Mouse (Mus musculus) forebrain, embryonic 12.5 days (tissue): ENCODE measurements around the gene Gm37240. TPM values are rescaled to one million over a fixed set of nuclear protein-coding genes. Genes with fewer than 3 reads are reported as not detected.

Experiments used
- ATAC-seq: fragments of 200-750 bp; cut with Nextera tagmentation; 2 replicates; pipeline ENCODE4 v1.8.0; 2017; ENCODE audit warnings: moderate TSS enrichment; ENCODE audit not compliant: low FRiP score
- H3K27ac ChIP-seq: fragments of 300-500 bp; sonication (generic); 2 replicates; pipeline ENCODE4 v1.5.1; 2016; ENCODE audit warnings: mild to moderate bottlenecking
- H3K27me3 ChIP-seq: fragments of 300-500 bp; sonication (generic); 2 replicates; pipeline ENCODE4 v1.6.1; 2016; ENCODE audit warnings: mild to moderate bottlenecking
- H3K36me3 ChIP-seq: fragments of 300-500 bp; sonication (generic); replicated peaks from 2 replicates; pipeline ENCODE4 v1.6.1; 2016; ENCODE audit warnings: mild to moderate bottlenecking
- H3K4me1 ChIP-seq: fragments of 300-500 bp; sonication (generic); 2 replicates; pipeline ENCODE4 v1.6.1; 2016
- H3K4me2 ChIP-seq: fragments of 300-500 bp; sonication (generic); 2 replicates; pipeline ENCODE4 v1.6.1; 2016; ENCODE audit warnings: mild to moderate bottlenecking, moderate library complexity
- H3K4me3 ChIP-seq: fragments of 300-500 bp; sonication (generic); replicated peaks from 2 replicates; pipeline ENCODE4 v1.5.1; 2016; ENCODE audit warnings: mild to moderate bottlenecking
- H3K9ac ChIP-seq: fragments of 300-500 bp; sonication (generic); 2 replicates; pipeline ENCODE4 v1.6.1; 2016; ENCODE audit warnings: mild to moderate bottlenecking
- H3K9me3 ChIP-seq: fragments of 300-500 bp; sonication (generic); 2 replicates; pipeline ENCODE4 v1.6.1; 2016
- WGBS: fragments of 180-500 bp; shearing (Covaris S2); methylation state at CpG from one replicate; pipeline ENCODE4 v1.1.7; 2016; 5-methylcytosine and 5-hydroxymethylcytosine counted together
- polyA plus RNA-seq: library from polyadenylated mRNA; unstranded; fragments of >200 nt; fragmentation: Nextera tagmentation; extraction: Ambion mirVana; gene quantifications from 2 replicates; pipeline ENCODE4 v1.2.1, GENCODE M21; 2016

The Gm37240 gene
- polyA plus RNA-seq, 1 experiment from 2014 or later = 0.57 TPM

GRCm38 (mm10) chr3:84851801-84852200, 1035.5 kb downstream of the Gm37240 start:
- ATAC-seq = no peak
- 84% methylated on average over 1 of the region's 1 CpGs for WGBS

GRCm38 (mm10) chr3:84850418-84850817, 1036.9 kb downstream of the Gm37240 start:
- H3K27me3 ChIP-seq = no peaks in the 10 kb centered on the region
- H3K9ac ChIP-seq = no peak overlapping the region
- H3K4me2 ChIP-seq = no peak overlapping the region
- H3K36me3 ChIP-seq = no peaks in the 10 kb centered on the region
- no peak overlapping the region for H3K4me3 ChIP-seq
- no peaks in the 10 kb centered on the region for H3K9me3 ChIP-seq
- peaks cover 4% of the 10 kb centered on the region; the same call in 1 of the 2 replicates for H3K4me1 ChIP-seq
- no peak for ATAC-seq
- WGBS = 84% methylated on average over 1 of the region's 1 CpGs
- H3K27ac ChIP-seq = no peak overlapping the region

More at GRCm38 (mm10) chr3:84851801-84852200, 1035.5 kb downstream of the Gm37240 start:
- H3K4me2 ChIP-seq = no peak overlapping the region
- no peaks in the 10 kb centered on the region for H3K36me3 ChIP-seq
- no peaks in the 10 kb centered on the region for H3K9me3 ChIP-seq
- H3K9ac ChIP-seq = no peak overlapping the region
- no peak overlapping the region for H3K27ac ChIP-seq
- no peaks in the 10 kb centered on the region for H3K27me3 ChIP-seq
- H3K4me3 ChIP-seq = no peak overlapping the region
- peaks cover 4% of the 10 kb centered on the region; the same call in 1 of the 2 replicates for H3K4me1 ChIP-seq

DNA sequence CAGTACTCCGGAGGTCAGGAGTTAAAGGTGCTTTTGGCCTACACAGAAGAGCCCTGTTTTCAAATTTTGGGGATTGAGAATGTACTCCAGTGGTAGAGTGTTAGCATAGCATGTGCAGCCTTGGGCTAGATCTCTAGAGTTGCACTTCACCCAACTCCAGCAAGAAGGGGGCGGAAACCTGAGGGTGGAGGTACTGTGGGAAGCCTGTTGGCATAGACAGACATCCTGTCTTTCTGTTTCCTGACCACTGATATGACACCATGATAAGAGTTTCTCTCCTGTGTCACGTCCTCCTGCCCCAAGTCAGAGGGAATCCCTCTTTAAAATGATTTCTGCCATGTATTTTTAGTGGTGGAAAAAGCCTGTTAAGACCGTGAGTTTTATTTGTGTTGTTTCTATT, 1038.5 kb downstream of the Gm37240 start:
- no peak overlapping the region for H3K9ac ChIP-seq
- no peaks in the 10 kb centered on the region for H3K36me3 ChIP-seq
- peaks cover 4% of the 10 kb centered on the region; the same call in 1 of the 2 replicates for H3K4me1 ChIP-seq
- no peak for ATAC-seq
- no peak overlapping the region for H3K4me2 ChIP-seq
- 87% methylated on average over 4 of the region's 4 CpGs for WGBS
- H3K9me3 ChIP-seq = no peaks in the 10 kb centered on the region
- no peaks in the 10 kb centered on the region for H3K27me3 ChIP-seq
- no peak overlapping the region for H3K27ac ChIP-seq
- no peak overlapping the region for H3K4me3 ChIP-seq

GRCm38 (mm10) chr3:84843594-84843993, 1043.7 kb downstream of the Gm37240 start:
- no peak overlapping the region for H3K4me2 ChIP-seq
- H3K27ac ChIP-seq = no peak overlapping the region
- H3K27me3 ChIP-seq = no peaks in the 10 kb centered on the region
- WGBS = 44% methylated on average over 1 of the region's 1 CpGs
- no peaks in the 10 kb centered on the region for H3K36me3 ChIP-seq
- H3K9ac ChIP-seq = no peak overlapping the region
- no peak overlapping the region for H3K4me3 ChIP-seq
- H3K4me1 ChIP-seq = peaks cover 4% of the 10 kb centered on the region; the same call in 1 of the 2 replicates
- no peaks in the 10 kb centered on the region for H3K9me3 ChIP-seq
- ATAC-seq = 0 out of 2 replicates have a peak, but pooled peaks have one; percentile 14

DNA sequence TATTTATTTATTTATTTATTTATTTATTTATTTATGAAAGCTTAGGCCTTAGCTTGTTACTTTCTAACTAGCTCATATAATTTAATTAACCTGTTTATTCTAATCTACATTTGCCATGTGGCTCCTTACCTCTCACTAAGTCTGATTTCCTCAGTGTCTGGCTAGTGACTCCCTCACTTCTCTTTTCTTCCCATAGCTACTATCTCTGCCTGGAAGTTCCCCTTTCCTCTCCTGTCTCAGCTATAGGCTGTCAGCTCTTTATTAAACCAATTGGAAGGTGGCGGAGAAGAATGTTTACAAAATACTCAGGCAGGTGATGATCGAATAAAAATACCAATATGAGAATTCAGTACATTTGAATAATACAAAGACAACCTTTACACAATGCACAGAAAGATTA, 1044.5 kb downstream of the Gm37240 start:
- Histone ChIP-seq H3K9me3 (no peaks in the 10 kb centered on the region), H3K4me2 (no peak overlapping the region), H3K9ac (no peak overlapping the region), H3K27ac (no peak overlapping the region), H3K4me3 (no peak overlapping the region), H3K4me1 (peaks cover 4% of the 10 kb centered on the region; the same call in 1 of the 2 replicates), H3K27me3 (no peaks in the 10 kb centered on the region), H3K36me3 (no peaks in the 10 kb centered on the region)
- 93% methylated on average over 2 of the region's 2 CpGs for WGBS
- no peak for ATAC-seq

DNA sequence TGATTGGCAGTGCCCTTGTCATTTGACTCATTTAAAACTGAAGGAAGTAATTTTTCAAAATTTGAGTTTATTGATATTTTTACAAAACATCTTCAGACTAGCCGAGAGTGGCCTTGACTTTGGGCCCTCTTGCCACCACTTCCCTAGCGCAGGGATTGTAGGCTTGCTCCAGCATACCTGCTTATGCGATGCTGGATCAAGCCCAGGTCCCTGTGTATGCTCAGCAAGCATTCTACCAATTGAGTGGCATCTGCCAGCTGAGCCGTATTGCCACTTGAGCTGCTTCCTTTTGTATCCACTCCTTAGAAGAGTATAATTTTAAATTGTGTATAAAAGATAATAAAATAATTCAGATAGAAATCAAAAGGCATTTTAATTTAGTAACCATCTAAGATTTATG, 1046.0 kb downstream of the Gm37240 start:
- Histone ChIP-seq H3K36me3 (no peaks in the 10 kb centered on the region), H3K4me1 (no peaks in the 10 kb centered on the region), H3K9ac (no peak overlapping the region), H3K27ac (no peak overlapping the region), H3K4me3 (no peak overlapping the region), H3K9me3 (no peaks in the 10 kb centered on the region), H3K4me2 (no peak overlapping the region), H3K27me3 (no peaks in the 10 kb centered on the region)
- no peak for ATAC-seq
- WGBS = 89% methylated on average over 4 of the region's 4 CpGs

GRCm38 (mm10) chr3:84839499-84839898, 1047.8 kb downstream of the Gm37240 start:
- no peak overlapping the region for H3K4me2 ChIP-seq
- no peak overlapping the region for H3K4me3 ChIP-seq
- ATAC-seq = no peak
- no peaks in the 10 kb centered on the region for H3K36me3 ChIP-seq
- H3K4me1 ChIP-seq = no peaks in the 10 kb centered on the region
- no peaks in the 10 kb centered on the region for H3K9me3 ChIP-seq
- no peak overlapping the region for H3K9ac ChIP-seq
- H3K27ac ChIP-seq = no peak overlapping the region
- WGBS = 88% methylated on average over 5 of the region's 5 CpGs
- H3K27me3 ChIP-seq = no peaks in the 10 kb centered on the region

- Histone ChIP-seq H3K4me3 (no peak overlapping the region), H3K4me1 (no peaks in the 10 kb centered on the region), H3K4me2 (no peak overlapping the region), H3K9ac (no peak overlapping the region), H3K9me3 (no peaks in the 10 kb centered on the region), H3K36me3 (no peaks in the 10 kb centered on the region), H3K27ac (no peak overlapping the region), H3K27me3 (no peaks in the 10 kb centered on the region)
- ATAC-seq = no peak
- WGBS = 85% methylated on average over 3 of the region's 3 CpGs
Measured at GRCm38 (mm10) chr3:84837984-84838383, 1049.3 kb downstream of the Gm37240 start.

DNA sequence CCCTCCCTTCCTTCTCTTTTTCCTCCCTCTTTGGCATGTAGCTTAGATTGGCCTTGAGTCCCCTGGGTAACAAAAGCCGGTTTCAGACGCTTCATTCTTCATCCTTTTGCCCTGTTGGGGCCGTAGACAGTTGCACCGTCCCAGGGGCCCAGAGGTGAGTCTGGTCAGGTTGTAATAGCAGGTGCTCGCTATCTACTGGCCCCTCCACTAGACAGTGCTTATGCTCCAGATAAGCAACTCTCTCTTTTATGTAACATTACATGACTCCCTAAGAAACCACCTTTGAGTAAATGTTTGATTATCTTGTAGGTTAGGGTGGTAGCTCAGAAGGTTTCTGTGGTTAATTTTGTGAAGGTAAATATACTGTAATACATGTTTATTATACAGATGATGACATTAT, 1051.3 kb downstream of the Gm37240 start:
- WGBS = 81% methylated on average over 5 of the region's 5 CpGs
- Histone ChIP-seq H3K36me3 (no peaks in the 10 kb centered on the region), H3K9me3 (no peaks in the 10 kb centered on the region), H3K27me3 (no peaks in the 10 kb centered on the region), H3K27ac (no peak overlapping the region), H3K4me1 (no peaks in the 10 kb centered on the region), H3K4me2 (no peak overlapping the region), H3K9ac (no peak overlapping the region), H3K4me3 (no peak overlapping the region)
- ATAC-seq = no peak

DNA sequence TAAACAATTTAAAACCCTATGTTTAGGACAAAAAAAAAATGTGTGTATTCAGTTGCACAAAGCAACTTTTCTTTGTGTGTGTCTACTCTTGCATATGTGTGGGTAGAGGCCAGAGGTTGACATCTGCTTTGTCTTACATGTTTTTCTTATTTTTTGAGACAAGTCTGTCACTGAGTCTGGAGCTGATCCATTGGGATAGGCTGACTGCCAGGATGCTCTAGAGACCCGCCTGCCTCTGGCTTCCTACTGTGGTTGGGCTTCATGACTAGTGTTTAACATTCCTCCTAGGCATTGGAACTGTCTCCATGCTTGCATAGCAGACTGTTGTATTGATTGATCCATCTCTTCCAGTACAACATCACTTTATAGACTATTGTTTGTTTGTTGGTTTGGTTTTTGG, 1058.0 kb downstream of the Gm37240 start:
- Histone ChIP-seq H3K9ac (no peak overlapping the region), H3K4me1 (no peaks in the 10 kb centered on the region; the same call in 1 of the 2 replicates), H3K9me3 (no peaks in the 10 kb centered on the region), H3K36me3 (no peaks in the 10 kb centered on the region), H3K4me2 (no peak overlapping the region), H3K4me3 (no peak overlapping the region), H3K27me3 (no peaks in the 10 kb centered on the region), H3K27ac (no peak overlapping the region)
- 79% methylated on average over 1 of the region's 1 CpGs for WGBS
- ATAC-seq = no peak

GRCm38 (mm10) chr3:84827617-84828016, 1059.7 kb downstream of the Gm37240 start:
- H3K9me3 ChIP-seq = no peaks in the 10 kb centered on the region
- H3K27ac ChIP-seq = no peak overlapping the region
- no peak overlapping the region for H3K9ac ChIP-seq
- H3K36me3 ChIP-seq = no peaks in the 10 kb centered on the region
- 88% methylated on average over 4 of the region's 4 CpGs for WGBS
- H3K4me2 ChIP-seq = no peak overlapping the region
- H3K27me3 ChIP-seq = no peaks in the 10 kb centered on the region
- no peaks in the 10 kb centered on the region; the same call in 1 of the 2 replicates for H3K4me1 ChIP-seq
- ATAC-seq = no peak
- no peak overlapping the region for H3K4me3 ChIP-seq

DNA sequence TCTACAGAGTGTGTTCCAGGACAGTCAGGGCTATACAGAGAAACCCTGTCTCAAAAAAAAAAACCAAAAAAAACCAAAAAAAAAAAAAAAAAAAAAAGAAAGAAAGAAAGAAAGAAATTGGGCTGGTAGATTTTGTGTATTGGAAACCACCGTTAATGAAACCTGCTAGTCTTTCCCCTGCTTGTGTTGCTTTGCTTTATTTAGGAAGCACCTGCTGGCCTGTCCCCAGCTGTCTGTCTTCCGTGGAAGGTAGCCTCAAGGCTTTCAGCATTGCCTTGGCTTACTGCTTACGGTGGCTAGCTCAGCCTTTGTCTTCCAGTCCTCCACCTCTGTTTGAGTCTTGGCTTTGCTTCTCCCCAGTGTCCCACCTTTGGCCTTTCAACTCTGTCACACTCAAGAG, 1060.4 kb downstream of the Gm37240 start:
- Histone ChIP-seq H3K36me3 (no peaks in the 10 kb centered on the region), H3K27ac (no peak overlapping the region), H3K4me2 (no peak overlapping the region), H3K27me3 (no peaks in the 10 kb centered on the region), H3K9me3 (no peaks in the 10 kb centered on the region), H3K4me1 (no peaks in the 10 kb centered on the region; the same call in 1 of the 2 replicates), H3K9ac (no peak overlapping the region), H3K4me3 (no peak overlapping the region)
- WGBS = 74% methylated on average over 3 of the region's 3 CpGs
- ATAC-seq = no peak

- no peak for ATAC-seq
- H3K27me3 ChIP-seq = no peaks in the 10 kb centered on the region
- no peaks in the 10 kb centered on the region for H3K36me3 ChIP-seq
- H3K4me1 ChIP-seq = no peaks in the 10 kb centered on the region; the same call in 1 of the 2 replicates
- H3K4me3 ChIP-seq = no peak overlapping the region
- H3K9ac ChIP-seq = no peak overlapping the region
- 84% methylated on average over 3 of the region's 3 CpGs for WGBS
- no peaks in the 10 kb centered on the region for H3K9me3 ChIP-seq
- H3K27ac ChIP-seq = no peak overlapping the region
- no peak overlapping the region for H3K4me2 ChIP-seq
Measured at GRCm38 (mm10) chr3:84826405-84826804, 1060.9 kb downstream of the Gm37240 start.
